Mouse (Mus musculus) B cell, adult 62 days (primary cell): ENCODE results near the gene Grk5. TPM values are rescaled to one million over a fixed set of nuclear protein-coding genes. Genes with fewer than 3 reads are reported as not detected.

Experiments
- total RNA-seq: library from RNA; stranded (reverse); gene quantifications from 4 replicates; pipeline ENCODE4 v1.2.4, GENCODE M21; 2023

Grk5 gene
- total RNA-seq: 5.7 to 8.3 TPM (median 7.5 TPM) in 4 replicates

GRCm38 (mm10) chr19:60889714-60890315 lies at the start of gene Grk5:
Gene Grk5 (plus strand): TSS chr19:60889749.

DNA sequence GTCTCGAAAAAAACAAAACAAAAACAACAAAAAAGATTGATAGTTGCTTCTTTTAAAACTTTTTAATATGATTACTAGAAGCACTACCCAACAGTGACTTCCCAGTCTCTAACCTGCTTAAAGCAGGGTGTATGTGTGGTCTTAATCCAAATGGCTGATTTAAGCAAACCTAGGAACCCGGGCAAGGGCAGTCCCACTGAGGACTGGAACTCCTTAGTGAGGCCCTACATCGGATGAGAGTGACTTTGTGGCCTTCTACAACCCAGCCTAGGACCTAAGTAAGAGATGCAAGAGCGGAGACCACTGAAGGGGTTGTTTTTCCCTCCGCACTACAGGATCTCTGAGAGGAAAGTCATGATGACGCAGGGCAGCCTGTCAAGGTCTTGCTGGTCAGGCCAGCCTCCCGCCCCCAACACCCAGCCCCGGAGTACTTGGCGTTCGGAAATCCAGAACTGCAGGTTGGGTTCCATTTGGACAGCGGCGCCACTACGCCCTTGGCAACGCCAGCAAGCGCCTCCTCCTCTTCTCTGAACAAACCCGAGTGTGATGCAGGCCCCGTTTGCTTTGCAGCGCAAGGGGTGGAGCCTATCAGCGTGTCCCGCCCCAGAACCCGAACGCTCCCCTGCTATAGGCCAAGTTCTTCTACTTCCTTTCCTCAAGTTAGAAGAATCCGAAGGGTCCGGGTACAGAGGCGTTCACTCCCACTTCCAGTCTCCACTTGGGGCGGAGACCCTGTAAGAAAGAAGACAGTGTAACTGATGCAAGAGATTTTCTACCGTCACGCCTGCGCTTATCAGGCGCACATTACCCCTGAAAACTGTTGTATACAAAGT lies 28.5 kb upstream of the Grk5 start, which contains the start of gene Sfxn4:
Gene Sfxn4 (minus strand): TSS at position 612 of the 833 bp plus-strand sequence.

GRCm38 (mm10) chr19:60874064-60874694 lies 15.4 kb upstream of the Grk5 start, which contains the start of gene Prdx3:
Gene Prdx3 (minus strand): TSS chr19:60874556.

DNA sequence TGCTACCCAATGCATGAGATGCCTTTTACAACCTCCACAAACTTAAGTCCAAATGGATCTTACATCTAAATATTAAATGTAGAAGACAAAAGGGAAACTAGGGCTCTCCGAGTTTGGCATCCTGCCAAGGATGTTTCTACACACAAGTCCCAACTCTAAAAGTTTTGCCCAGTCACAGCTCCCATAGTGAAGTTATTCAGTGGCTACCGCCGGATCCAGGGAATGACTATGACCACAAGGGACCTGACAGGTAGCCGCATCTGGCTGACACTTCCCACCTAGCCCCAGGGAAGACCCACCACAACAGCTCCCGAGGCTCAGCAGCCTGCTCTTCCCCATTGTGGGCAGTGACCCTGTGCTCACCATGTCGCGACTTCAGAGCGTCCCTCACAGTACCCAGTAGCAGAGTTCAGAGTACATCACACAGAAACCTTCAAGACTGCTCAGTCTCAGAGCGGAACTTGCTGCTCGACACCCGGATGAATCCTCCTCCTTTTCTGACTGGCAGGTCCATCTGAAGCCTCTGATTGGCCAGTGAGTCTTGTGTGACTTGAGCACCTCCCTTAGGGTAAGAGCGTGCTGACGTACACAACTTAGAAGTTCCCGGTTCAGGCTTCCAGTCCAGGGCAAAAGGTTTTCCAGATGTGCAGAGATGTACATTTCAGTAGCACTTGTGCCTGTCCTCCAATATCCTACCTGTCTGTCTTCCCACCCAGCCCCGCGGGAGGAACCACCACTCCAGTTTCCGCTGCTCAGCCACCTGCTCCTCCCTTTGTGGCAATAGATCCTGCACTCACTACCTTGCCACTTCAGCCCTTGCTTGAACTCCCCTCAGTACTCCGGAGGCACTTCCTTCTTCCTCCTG lies 251.0 kb downstream of the Grk5 start, which contains the start of gene Zfp950:
Gene Zfp950 (minus strand): TSS at position 499 of the 865 bp plus-strand sequence.

Other genes with a start within 250 kb of the Grk5 start
- 2.3 to 3.5 TPM (median 3.0 TPM) in 4 replicates for gene Nanos1, start 133.8 kb upstream of the Grk5 start, total RNA-seq
- gene Eif3a, start 99.1 kb upstream of the Grk5 start, total RNA-seq: 244 to 256 TPM (median 251 TPM) in 4 replicates
- 20.8 to 27.2 TPM (median 24.8 TPM) in 4 replicates for gene Fam45a, start 78.2 kb upstream of the Grk5 start, total RNA-seq
- gene Sfxn4, start 28.3 kb upstream of the Grk5 start, total RNA-seq: 4.0 to 5.4 TPM (median 4.7 TPM) in 4 replicates
- gene Prdx3, start 15.2 kb upstream of the Grk5 start, total RNA-seq: 47.7 to 51.3 TPM (median 49.9 TPM) in 4 replicates